Mouse (Mus musculus) spleen, adult 2 months (tissue): ENCODE measurements at regions not wholly inside any gene's neighbourhood (a gene's known extent, or its start where the extent isn't known, plus 50 kb on each side); places are given as distances from the start of the nearest gene placed in this dataset.

ENCODE experiments used
- CTCF ChIP-seq: fragments of 200-500 bp; IDR thresholded peaks from 2 replicates; pipeline ENCODE4 v1.5.1; 2011; ENCODE audit warnings: mild to moderate bottlenecking, inconsistent platforms; ENCODE audit not compliant: insufficient read depth, insufficient read length, insufficient replicate concordance; ENCODE audit errors: extremely low read depth
- POLR2A ChIP-seq: fragments of 200-500 bp; IDR thresholded peaks from 2 replicates; pipeline ENCODE4 v1.6.1; 2011; ENCODE audit warnings: low read depth, low read length, inconsistent platforms

GRCm38 (mm10) chr17:84097871-84098430, 89.8 kb downstream of the Zfp36l2 start:
- TF ChIP-seq CTCF (no peak), POLR2A (no peak)
